Mouse (Mus musculus) hindbrain, embryonic 16.5 days (tissue): Measurements from ENCODE around the gene Hspb7. TPM values are rescaled to one million over a fixed set of nuclear protein-coding genes. Genes with fewer than 3 reads are reported as not detected.

Source experiments
- ATAC-seq: fragments of 200-750 bp; cut with Nextera tagmentation; 2 replicates; pipeline ENCODE4 v1.8.0; 2017; ENCODE audit warnings: moderate TSS enrichment, moderate library complexity
- H3K27ac ChIP-seq: fragments of 300-500 bp; sonication (generic); 2 replicates; pipeline ENCODE4 v1.5.1; 2014; ENCODE audit warnings: low read depth, mild to moderate bottlenecking, control low read depth, low read length, moderate library complexity
- H3K27me3 ChIP-seq: fragments of 300-500 bp; sonication (generic); replicated peaks from 2 replicates; pipeline ENCODE4 v1.6.1; 2014; ENCODE audit warnings: low read length; ENCODE audit not compliant: control insufficient read depth, insufficient read depth
- H3K36me3 ChIP-seq: fragments of 300-500 bp; sonication (generic); 2 replicates; pipeline ENCODE4 v1.6.1; 2014; ENCODE audit warnings: mild to moderate bottlenecking, low read length, moderate library complexity, mixed read lengths; ENCODE audit not compliant: control insufficient read depth, insufficient read depth
- H3K4me1 ChIP-seq: fragments of 300-500 bp; sonication (generic); 2 replicates; pipeline ENCODE4 v1.6.1; 2014; ENCODE audit warnings: low read depth, low read length; ENCODE audit not compliant: control insufficient read depth, insufficient read depth
- H3K4me2 ChIP-seq: fragments of 300-500 bp; sonication (generic); 2 replicates; pipeline ENCODE4 v1.6.1; 2014; ENCODE audit warnings: mild to moderate bottlenecking, low read length, control low read depth, moderate library complexity
- H3K4me3 ChIP-seq: fragments of 300-500 bp; sonication (generic); 2 replicates; pipeline ENCODE4 v1.5.1; 2014; ENCODE audit warnings: mild to moderate bottlenecking, low read length, control low read depth, moderate library complexity
- H3K9ac ChIP-seq: fragments of 300-500 bp; sonication (generic); 2 replicates; pipeline ENCODE4 v1.6.1; 2014; ENCODE audit warnings: low read depth, mild to moderate bottlenecking, control low read depth, low read length, moderate library complexity
- H3K9me3 ChIP-seq: fragments of 300-500 bp; sonication (generic); 2 replicates; pipeline ENCODE4 v1.6.1; 2014; ENCODE audit warnings: mild to moderate bottlenecking, low read length, moderate library complexity; ENCODE audit not compliant: control insufficient read depth
- WGBS: fragments of 180-500 bp; shearing (Covaris S2); extraction: QIAGEN DNeasy Blood & Tissue Kit; methylation state at CpG from one replicate; pipeline ENCODE4 v1.1.7; 2014; 5-methylcytosine and 5-hydroxymethylcytosine counted together
- polyA plus RNA-seq: library from polyadenylated mRNA; unstranded; fragments of >200 nt; fragmentation: Nextera tagmentation; extraction: Ambion mirVana; gene quantifications from 2 replicates; pipeline ENCODE4 v1.2.1, GENCODE M21; 2015

Hspb7 gene
- polyA plus RNA-seq, 1 experiment from 2014 or later, result 0.09 TPM

- Histone ChIP-seq H3K27ac (no peak overlapping the region), H3K36me3 (no peaks in the 10 kb centered on the region), H3K4me3 (no peak overlapping the region), H3K4me1 (no peaks in the 10 kb centered on the region), H3K9ac (no peak overlapping the region), H3K4me2 (no peak overlapping the region), H3K9me3 (no peaks in the 10 kb centered on the region), H3K27me3 (0 out of 2 replicates have a peak, but pooled peaks cover 2% of the 10 kb centered on the region)
- 49% methylated on average over 12 of the region's 14 CpGs for WGBS
- no peak for ATAC-seq
These were observed 13.9 kb upstream of the Hspb7 start for GRCm38 (mm10) chr4:141406516-141407299.

GRCm38 (mm10) chr4:141408577-141408976, 12.0 kb upstream of the Hspb7 start:
- WGBS, result 93% methylated on average over 3 of the region's 3 CpGs
- no peak for ATAC-seq

GRCm38 (mm10) chr4:141411430-141411992, 9.1 kb upstream of the Hspb7 start:
- Histone ChIP-seq H3K27ac (no peak overlapping the region), H3K9ac (no peak overlapping the region), H3K4me1 (no peaks in the 10 kb centered on the region), H3K9me3 (no peaks in the 10 kb centered on the region), H3K36me3 (no peaks in the 10 kb centered on the region), H3K4me3 (no peak overlapping the region), H3K27me3 (no peaks in the 10 kb centered on the region), H3K4me2 (no peak overlapping the region)
- no peak for ATAC-seq
- 19% methylated on average over 22 of the region's 22 CpGs for WGBS

More at GRCm38 (mm10) chr4:141408577-141408976, 12.0 kb upstream of the Hspb7 start:
- H3K9me3 ChIP-seq, result no peaks in the 10 kb centered on the region
- no peaks in the 10 kb centered on the region for H3K36me3 ChIP-seq
- H3K4me1 ChIP-seq, result no peaks in the 10 kb centered on the region
- H3K27me3 ChIP-seq, result 0 out of 2 replicates have a peak, but pooled peaks cover 2% of the 10 kb centered on the region
- H3K4me2 ChIP-seq, result no peak overlapping the region
- no peak overlapping the region for H3K27ac ChIP-seq
- no peak overlapping the region for H3K9ac ChIP-seq
- H3K4me3 ChIP-seq, result no peak overlapping the region

GRCm38 (mm10) chr4:141415924-141416323, 4.7 kb upstream of the Hspb7 start, which contains the start of gene Clcnkb:
TSS of gene Clcnkb (minus strand) at chr4:141416014.
- Histone ChIP-seq H3K9me3 (no peaks in the 10 kb centered on the region), H3K27ac (no peak within 1 kb of the TSS), H3K4me3 (no peak within 1 kb of the TSS), H3K4me2 (no peak within 1 kb of the TSS), H3K9ac (no peak within 1 kb of the TSS), H3K27me3 (no peaks in the 10 kb centered on the region), H3K4me1 (no peaks in the 10 kb centered on the region), H3K36me3 (no peaks in the 10 kb centered on the region)
- ATAC-seq, result no peak
- 67% methylated on average over 7 of the region's 7 CpGs for WGBS

GRCm38 (mm10) chr4:141419398-141420191, 984 bp upstream of the Hspb7 start:
- WGBS, result 65% methylated on average over 27 of the region's 27 CpGs
- ATAC-seq, result no peak
- H3K4me2 ChIP-seq, result no peak overlapping the region
- H3K36me3 ChIP-seq, result no peaks in the 10 kb centered on the region
- H3K4me3 ChIP-seq, result no peak overlapping the region
- no peaks in the 10 kb centered on the region for H3K27me3 ChIP-seq
- no peaks in the 10 kb centered on the region for H3K4me1 ChIP-seq
- H3K9ac ChIP-seq, result no peak overlapping the region
- no peak overlapping the region for H3K27ac ChIP-seq
- no peaks in the 10 kb centered on the region for H3K9me3 ChIP-seq

- no peak overlapping the region for H3K4me3 ChIP-seq
- H3K27ac ChIP-seq, result no peak overlapping the region
- no peaks in the 10 kb centered on the region for H3K27me3 ChIP-seq
- no peak overlapping the region for H3K9ac ChIP-seq
- no peak for ATAC-seq
- H3K9me3 ChIP-seq, result no peaks in the 10 kb centered on the region
- no peaks in the 10 kb centered on the region for H3K36me3 ChIP-seq
- peaks cover 8% of the 10 kb centered on the region for H3K4me1 ChIP-seq
- no peak overlapping the region for H3K4me2 ChIP-seq
- WGBS, result 64% methylated on average over 9 of the region's 9 CpGs
These were observed 307 bp downstream of the Hspb7 start for GRCm38 (mm10) chr4:141420886-141421285.

GRCm38 (mm10) chr4:141421423-141421822, 844 bp downstream of the Hspb7 start:
- Histone ChIP-seq H3K36me3 (no peaks in the 10 kb centered on the region), H3K9ac (no peak overlapping the region), H3K27me3 (no peaks in the 10 kb centered on the region), H3K4me1 (peaks cover 12% of the 10 kb centered on the region), H3K4me2 (no peak overlapping the region), H3K9me3 (no peaks in the 10 kb centered on the region), H3K4me3 (no peak overlapping the region), H3K27ac (no peak overlapping the region)
- 48% methylated on average over 14 of the region's 14 CpGs for WGBS
- ATAC-seq, result no peak

- no peaks in the 10 kb centered on the region for H3K27me3 ChIP-seq
- no peak for ATAC-seq
- H3K36me3 ChIP-seq, result no peaks in the 10 kb centered on the region
- no peak overlapping the region for H3K4me2 ChIP-seq
- 89% methylated on average over 5 of the region's 5 CpGs for WGBS
- H3K4me3 ChIP-seq, result no peak overlapping the region
- no peaks in the 10 kb centered on the region for H3K9me3 ChIP-seq
- peaks cover 14% of the 10 kb centered on the region for H3K4me1 ChIP-seq
- no peak overlapping the region for H3K9ac ChIP-seq
- H3K27ac ChIP-seq, result no peak overlapping the region
These were observed 2.3 kb downstream of the Hspb7 start for GRCm38 (mm10) chr4:141422841-141423240.

GRCm38 (mm10) chr4:141423288-141423687, 2.7 kb downstream of the Hspb7 start:
- no peaks in the 10 kb centered on the region for H3K27me3 ChIP-seq
- no peak for ATAC-seq
- H3K4me3 ChIP-seq, result no peak overlapping the region
- no peaks in the 10 kb centered on the region for H3K9me3 ChIP-seq
- peaks cover 14% of the 10 kb centered on the region for H3K4me1 ChIP-seq
- no peak overlapping the region for H3K4me2 ChIP-seq
- H3K27ac ChIP-seq, result no peak overlapping the region
- no peak overlapping the region for H3K9ac ChIP-seq
- no peaks in the 10 kb centered on the region for H3K36me3 ChIP-seq
- WGBS, result 77% methylated on average over 5 of the region's 5 CpGs
